Mouse (Mus musculus) T-helper 1 cell (primary cell): ENCODE results near the gene Hecw2.

Source experiments
- in situ Hi-C: fragments of 300-600 bp; cut with MboI, MseI; formaldehyde crosslinking; loops from one replicate; pipeline ENCODE4 v1.15.1; 2025; ENCODE audit warnings: high pct_unique_total_duplicates

Hecw2 gene

DNA sequence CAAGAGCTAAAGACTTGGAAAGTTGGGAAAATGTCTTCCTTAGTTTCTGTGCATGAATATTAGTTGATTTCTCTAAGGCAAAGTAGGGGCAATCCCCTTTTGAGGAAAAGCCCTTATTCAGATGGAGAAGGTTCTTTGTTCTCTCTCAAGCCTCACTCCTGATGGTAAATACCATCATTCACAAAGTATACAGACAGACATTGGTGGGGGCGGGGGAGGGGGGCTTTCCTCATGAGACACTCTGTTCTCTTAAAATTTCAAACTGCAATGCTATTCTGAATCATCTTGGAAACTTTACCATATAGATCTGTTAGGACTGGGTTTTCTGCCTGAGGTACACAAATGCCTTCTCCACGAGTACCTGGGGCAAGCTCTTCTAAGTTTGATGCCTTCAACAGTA is 355.6 kb downstream of the Hecw2 start:
- in situ Hi-C loops, result no loop called here

DNA sequence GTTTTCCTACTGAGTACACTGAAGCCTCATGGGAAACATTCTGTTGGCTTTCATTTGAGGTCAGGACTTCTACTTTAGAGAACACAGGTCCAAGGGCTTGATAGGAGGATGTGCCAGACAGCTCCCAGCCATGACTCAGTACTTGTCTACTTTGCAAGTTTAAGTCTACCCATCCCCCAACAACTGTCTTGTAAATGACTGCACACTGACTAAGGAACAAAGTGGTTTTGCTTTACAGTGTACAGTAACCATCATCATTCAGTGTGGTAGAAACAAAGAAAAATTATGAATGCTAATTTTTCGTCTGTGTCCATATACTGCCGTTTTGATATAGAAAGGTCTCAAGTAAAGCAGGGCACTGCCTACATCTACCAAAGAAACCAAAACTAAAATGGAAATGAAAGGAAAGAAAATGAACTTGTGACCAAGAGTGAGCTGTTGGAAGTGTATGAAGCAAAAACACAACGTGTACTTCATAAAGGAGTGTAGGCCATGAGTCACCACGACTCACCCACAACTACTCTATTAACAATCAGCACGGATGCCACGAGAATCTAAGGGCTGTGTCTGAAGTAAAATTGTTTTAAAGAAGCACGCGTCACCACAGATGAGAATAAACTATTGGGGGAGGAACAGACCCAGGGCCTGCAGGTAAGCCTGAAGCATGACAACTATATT is 356.6 kb downstream of the Hecw2 start:
- in situ Hi-C loops, result no loop called here

DNA sequence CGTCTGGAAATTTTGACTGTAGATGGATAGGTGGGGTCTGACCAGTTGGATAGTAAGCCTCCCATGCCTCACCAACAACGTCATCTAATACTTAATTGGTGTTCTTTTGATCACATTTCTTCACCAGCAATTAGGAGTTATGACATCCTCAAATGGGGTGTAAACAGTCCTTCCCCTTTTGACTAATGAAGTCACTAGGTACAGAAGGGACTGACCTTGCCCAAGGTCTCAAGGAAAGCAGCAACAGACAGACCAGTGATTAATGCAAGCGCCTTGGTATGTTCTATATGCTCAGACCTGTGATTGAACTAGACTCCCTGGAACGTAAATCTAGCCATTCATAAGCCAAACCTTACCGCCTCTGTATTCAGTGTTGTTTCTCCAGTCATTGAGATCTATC is 364.7 kb downstream of the Hecw2 start:
- in situ Hi-C loops, result no loop called here

DNA sequence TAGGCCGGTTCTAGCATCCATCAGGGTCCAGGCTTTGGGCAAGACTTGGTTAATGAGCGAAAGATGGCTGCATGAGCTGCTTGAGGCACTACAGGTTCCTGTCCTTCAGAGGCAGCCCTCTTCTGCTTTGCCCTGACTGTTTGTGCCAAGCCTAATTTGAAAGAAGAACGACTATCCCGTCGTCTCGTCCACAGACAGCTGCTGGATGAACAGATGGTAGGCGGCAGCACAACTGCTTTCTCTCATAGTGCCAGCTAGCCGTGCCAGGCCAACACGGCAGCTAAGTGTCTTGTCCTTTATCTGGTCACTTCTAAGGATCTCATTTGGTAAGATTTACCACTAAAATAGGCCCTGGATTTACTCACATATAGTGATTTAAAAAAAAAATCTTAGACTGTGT is 365.9 kb downstream of the Hecw2 start:
- in situ Hi-C loops, result no loop called here

DNA sequence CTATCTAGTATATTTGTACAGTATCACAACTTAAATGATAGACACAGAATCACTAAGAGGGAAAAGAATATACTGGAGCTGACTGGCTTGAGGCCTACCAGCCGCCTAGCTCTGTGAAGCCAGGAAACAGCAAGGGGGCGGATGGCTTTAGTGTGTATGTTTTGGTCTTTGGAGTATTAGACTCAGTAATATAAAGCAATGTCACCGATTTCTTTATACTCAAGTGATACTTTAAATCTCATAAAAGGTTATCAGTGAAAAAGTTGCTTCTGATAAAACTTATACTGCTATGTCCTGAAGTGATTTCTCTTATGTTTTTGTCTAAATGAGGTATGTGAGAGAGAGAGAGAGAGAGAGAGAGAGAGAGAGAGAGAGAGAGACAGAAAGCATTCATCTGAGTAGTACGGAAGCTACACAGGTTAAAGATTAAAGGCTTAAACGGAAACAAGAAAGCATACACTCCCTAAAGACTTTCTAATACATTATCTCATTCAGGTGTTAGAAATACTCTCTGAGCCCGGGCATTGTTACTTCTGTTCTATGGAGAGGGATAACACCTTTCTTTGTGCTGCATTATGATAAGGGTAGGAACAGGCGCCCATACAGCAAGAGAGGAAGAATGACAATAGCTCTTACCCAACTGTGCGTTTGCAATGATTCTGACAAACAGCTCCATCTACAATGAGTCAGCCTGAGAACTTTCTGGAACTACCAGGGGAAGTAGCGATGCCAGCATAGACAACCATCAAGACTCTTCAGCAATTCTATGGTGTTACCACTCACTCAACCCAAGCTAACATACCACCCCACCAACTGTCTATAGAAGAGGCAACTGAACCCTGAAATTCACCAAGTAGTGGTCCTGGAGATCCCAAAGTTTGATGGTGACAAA is 370.3 kb downstream of the Hecw2 start:
- in situ Hi-C loops, result no loop called here

DNA sequence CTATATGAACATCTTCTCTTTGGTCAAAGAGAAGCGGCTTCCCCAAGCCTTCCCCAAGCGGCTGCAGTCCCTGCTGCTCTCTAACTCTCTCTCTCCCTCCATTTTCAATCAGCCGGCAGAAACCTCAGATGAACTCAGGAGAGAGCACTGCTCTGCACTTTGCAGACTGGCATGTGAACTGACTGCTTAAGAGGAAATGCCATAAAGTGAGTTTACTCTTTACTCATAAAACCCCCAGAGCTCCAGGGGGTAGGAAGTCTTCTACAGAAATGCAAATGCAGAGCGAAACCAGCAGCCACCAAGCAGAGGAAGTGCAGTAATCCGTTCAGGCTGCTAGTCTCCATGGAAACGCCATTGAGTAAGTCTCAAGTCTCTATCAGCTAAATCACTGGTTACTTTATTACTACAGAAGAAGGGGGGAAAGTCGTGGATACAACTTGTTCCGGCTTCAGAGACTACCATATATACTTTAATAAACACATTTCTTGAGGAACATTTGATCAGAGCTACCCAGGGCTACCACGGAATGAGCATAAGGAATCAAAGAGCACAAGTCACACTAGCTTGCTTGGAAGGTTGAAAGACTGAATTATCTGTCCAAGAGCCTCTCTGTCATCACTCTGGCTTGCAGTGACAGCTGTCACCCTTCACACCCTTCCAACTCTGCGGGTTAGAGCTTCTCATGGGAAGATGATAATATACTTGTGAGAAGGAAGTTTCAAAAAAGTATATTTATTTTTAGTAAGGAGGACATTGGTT is 371.1 kb downstream of the Hecw2 start:
- in situ Hi-C loops, result no loop called here

DNA sequence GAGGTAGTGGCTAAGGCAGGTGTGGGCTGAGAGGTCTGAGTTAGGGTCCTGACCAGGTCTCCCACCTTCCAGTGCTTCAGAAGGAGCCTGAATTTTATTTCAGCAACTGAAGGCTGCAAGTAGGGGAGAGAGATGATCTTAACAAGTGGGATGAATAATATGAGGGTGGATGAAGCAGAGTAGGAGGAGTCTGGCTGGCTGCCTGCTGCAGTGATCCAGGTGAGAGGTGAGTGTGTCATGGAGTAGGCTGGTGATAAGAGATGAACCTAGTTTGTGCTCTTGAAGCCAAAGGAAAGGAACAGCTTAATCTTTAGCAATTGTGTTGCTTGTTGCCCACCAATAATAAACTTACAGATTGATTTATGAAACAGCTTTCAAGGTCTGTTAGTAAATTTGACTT is 373.0 kb downstream of the Hecw2 start:
- in situ Hi-C loops, result no loop called here

DNA sequence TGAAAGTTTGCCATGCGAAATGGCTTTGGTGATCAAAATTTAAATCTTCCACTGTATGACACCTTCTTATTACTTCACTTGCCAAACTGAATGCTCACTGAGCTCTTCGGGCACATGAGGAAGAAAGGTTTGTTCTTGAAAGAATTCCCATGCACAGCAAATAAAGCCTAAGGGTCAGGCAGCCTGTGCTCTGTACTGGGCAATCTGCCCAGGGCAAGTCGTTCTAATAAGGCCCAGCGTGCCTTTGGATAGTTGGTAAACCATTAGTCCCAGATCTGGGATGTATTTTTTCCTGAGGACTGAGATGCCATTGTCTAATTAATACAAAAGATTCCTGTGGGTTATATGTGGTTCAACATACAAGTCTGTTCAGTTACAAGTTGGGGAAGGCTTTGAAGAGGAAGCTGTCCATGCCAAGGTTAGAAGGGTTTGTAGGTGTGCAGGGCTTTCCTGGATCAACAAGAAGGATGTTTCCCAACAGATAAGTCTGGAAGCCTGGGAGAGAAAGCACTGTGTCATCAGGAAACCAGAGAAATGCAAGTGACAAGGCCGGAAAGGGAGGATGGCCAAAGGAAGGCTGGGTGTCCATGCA is 374.8 kb downstream of the Hecw2 start:
- in situ Hi-C loops, result no loop called here

DNA sequence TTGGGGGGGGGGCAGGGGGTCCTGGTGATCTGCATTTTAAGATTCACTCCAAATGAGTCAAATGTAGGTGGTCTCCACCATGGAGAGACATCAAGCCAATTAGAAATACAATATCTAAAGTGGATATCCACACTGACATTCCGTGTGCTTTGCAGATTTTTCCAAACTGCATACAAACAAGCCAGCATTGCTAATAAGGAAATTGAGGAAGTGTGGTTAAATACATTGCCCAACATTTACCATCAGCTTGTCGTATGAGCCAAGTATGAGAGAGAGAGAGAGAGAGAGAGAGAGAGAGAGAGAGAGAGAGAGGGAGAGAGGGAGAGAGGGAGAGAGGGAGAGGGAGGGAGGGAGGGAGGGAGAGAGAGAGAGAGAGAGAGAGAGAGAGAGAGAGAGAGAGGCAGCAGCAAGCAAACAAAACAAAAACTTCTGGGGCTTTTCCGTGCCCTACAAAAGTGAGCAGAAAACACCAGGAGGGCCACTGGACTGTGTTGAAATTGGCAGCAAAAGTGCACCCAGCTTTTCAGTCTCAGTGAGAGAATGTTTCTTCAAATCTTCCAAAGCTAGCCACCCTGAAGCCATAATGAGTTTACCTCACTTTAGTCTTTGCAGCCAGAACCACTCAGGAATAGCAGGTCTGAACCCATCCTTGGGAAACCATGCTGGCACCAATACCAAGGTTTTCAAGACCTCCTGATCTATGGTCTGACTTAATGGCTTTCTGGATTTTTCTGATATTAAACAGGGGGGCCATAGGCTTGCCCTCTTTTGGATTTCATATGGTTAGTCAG is 376.7 kb downstream of the Hecw2 start:
- in situ Hi-C loops, result no loop called here

DNA sequence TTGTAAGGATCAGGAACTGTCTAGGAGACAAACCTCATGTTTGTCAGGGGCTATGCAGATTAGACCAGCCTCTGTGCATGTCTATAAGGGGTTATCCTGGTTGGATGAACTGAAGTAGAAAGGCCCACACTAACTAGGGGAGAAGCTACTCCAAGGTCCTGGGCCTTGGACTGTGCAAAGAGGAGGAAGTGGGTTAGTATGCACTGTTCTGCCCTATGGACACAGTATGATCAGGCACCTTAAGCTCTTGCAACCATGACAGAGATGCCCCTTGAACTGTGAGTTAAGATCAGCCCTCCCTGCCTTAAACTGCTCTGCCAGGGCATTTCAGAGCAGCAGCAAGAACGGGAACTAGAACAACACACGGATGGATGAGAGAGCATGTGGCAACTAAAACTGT is 378.6 kb downstream of the Hecw2 start:
- in situ Hi-C loops, result no loop called here

DNA sequence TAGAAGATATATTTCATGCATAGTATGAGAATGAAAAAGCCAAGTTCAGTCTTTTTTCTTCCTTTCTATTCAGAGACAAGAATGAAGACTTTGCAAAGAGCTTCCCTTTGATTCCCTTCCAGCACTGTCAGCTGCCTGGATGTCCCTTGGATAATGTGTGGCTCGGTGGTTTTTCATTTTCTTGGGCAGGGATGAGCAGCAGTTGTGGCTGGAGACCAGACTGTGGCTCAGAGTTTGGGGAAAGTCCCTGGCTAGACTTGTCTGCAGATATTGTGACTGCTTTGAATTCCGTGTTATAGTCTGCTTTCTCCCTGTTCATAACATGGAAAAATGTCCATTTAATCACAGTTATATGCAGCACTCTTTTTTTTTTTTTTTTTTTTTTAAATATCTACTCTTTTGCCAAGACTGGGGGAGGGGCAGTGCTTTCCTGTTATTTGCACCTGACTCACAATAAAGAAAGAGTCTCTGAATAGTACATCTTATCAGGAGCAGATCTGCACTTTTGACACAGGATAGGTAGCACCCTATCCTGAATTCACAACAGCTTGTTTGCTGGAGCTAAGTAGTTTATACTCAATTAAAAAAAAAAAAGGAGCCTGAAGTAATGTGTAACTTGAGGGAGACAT is 380.8 kb downstream of the Hecw2 start:
- in situ Hi-C loops, result no loop called here

DNA sequence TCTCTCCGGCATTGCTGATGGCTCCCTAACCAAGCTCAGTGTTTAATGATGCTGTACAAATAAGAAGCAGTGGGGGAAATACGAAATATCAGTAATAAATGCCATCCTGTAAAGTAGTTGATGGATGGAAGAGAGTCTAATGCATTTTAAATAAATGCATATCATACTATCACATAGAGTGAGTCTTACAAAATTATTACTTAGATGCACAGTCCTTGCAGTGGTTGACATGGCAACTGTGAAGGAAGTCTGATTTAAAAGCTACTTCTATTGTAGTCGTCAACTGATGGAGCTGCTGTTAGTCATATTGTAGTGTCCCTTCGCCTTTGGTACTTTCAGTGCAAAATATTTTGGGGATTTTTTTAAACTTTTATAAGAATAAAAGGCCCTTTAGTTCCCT is 383.0 kb downstream of the Hecw2 start:
- in situ Hi-C loops, result no loop called here

DNA sequence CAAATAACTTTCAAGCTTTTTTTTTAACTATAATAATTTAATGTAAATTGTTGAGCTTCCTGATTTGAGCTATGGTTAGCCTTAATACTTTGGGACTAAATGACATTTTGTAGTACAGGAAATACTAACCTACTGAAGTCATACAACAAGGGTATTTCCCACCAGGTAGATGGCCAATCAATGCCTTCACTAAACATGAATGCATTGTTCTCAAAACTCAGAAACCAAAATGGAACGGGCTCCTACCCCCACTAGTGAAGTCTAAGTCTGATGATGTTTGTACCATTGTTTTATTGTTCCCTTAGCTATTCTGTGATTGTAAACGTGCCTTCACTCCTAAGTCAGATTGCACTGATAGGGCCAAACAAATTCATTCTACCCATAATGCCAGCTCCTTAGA is 386.7 kb downstream of the Hecw2 start:
- in situ Hi-C loops, result no loop called here

DNA sequence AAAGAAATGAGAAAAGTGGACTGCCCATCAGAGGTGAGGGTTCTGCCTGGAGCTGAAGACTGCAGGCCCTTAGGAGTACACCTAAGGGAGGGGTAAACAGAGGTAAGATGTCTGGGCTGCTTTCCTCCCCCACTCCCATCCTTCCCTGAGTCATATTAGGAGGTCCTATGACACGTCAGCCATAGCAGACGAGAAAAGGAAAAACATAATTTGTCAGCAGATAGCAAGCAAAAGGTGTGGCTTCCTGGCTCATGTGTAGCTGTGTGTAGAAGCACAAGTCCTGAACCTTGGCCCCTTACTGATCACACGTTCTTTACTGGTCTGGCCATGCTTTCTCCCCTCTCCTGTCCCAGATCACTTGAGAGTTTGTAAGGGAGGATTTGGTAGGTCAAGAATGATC is 397.2 kb downstream of the Hecw2 start:
- in situ Hi-C loops, result loop anchor here (25.0 kb wide), 1 partner anchor 1686 kb away; the partner anchor contains the start of gene Stat1

DNA sequence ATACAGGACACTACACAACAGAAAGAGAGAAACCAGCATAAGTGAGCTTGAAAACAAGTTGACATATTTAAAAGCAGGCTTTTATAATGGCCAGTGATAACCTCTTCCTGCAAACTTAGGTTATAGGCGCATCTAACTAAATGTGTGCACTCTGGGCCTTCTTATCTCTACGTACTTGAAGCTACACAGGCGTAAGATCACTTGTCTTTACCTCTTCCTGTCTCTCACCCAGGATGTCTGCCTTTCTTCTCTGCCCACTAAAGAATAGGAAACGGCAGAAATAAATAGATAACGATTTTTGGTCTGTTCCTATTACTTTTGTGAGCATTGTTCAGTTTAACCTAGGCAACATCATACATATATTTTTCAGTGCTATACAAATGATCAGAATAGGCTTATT is 397.9 kb downstream of the Hecw2 start:
- in situ Hi-C loops, result loop anchor here (25.0 kb wide), 1 partner anchor 1685 kb away; the partner anchor contains the start of gene Stat1

DNA sequence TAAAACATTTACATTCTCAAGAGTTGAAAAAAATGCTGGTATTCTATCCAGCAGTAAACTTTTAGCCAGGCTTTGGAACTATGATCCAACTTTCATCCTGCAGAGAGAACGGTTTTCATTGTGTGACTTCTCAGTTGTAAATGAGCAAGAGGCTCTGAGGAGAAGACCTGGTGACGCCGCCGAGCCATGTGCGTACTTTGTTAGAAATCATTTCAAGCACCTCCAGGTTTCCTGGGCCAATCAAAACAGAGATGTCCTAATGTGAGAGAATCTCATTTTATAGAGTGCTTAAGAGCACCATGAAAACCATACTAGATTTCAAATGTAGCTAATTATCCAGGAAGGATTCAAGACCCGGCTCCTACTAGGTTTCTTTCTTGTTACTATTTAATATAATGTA is 398.7 kb downstream of the Hecw2 start:
- in situ Hi-C loops, result loop anchor here (25.0 kb wide), 1 partner anchor 1684 kb away; the partner anchor contains the start of gene Stat1

DNA sequence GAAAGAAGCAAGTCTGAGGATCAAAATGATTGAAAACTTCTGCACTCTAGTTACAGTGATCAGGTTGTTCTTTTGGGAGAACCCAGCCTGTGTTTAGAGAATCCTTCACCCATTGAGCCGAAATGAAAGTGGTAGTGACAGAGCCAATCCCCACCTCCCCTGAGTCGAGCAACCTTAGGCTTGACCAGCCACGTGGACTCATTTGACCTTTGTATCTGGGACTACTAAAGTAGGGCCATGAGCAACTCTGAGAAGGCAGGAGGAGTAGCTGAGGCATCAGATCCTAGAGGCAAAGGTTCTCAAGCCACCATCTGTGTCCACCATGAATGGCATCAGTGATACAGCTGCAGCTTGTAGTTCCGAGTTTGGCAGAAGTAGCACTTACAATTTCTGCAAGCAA is 399.4 kb downstream of the Hecw2 start:
- in situ Hi-C loops, result loop anchor here (25.0 kb wide), 1 partner anchor 1683 kb away; the partner anchor contains the start of gene Stat1

DNA sequence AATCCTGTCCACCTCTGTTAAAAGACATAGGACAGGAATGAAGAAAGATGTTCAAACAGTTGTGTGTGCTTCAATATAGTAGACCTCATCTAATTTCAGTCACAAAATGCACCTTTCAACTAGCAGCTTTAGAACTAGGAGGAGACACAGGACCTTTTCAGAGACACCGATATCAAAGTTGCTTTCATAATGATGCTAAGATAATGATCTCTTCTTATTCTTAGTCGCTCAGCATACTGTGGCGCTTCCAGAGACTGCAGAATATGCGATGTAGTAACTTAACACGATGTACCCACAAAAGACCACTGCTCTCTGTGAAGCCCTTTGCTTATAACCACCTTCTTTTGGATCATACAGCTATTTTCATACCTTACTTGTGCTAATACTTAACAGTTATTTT is 399.9 kb downstream of the Hecw2 start:
- in situ Hi-C loops, result loop anchor here (25.0 kb wide), 1 partner anchor 1683 kb away; the partner anchor contains the start of gene Stat1

DNA sequence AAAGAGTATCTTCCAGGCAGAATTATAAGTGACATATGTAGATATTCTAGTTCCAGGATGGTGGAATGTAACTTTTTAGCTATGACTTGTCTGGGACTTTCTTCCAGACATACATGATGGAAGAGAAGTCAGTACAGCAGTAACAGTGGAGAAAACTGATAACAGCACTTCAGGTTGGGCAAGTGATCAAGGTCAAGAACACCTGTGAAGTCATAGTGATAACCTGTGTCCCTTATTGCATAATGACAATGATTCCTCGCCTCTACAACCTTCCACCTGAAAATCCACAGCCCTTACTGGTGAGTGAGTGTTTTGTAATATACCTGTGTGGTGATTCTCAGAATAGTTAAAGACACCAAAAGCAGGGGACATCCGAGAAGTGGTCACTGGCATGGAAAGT is 400.7 kb downstream of the Hecw2 start:
- in situ Hi-C loops, result loop anchor here (25.0 kb wide), 1 partner anchor 1682 kb away; the partner anchor contains the start of gene Stat1

DNA sequence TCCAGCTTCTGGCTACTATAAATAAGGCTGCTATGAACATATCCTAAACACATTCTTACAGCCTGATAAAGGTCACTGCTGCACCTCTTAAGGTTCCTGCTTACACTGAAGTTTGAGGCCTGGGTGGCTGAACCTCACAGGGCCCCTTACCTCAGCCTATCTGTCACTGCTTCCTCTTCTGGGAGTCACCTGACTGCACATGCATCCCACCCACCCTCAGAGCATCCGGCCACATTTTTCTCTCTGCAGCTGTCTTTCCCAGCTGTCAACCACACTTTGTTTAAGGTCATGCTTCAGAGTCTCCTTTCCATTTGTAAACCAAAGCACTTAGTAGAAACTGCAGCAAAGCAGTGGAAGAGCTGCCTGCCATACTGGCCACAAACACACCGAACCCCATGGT is 403.6 kb downstream of the Hecw2 start:
- in situ Hi-C loops, result loop anchor here (25.0 kb wide), 1 partner anchor 1679 kb away; the partner anchor contains the start of gene Stat1
